Mouse (Mus musculus): ENCODE data around the gene Uevld. TPM values are rescaled to one million over a fixed set of nuclear protein-coding genes. Genes with fewer than 3 reads are reported as not detected.

Gene Uevld
- polyA plus RNA-seq (2016; fragmentation: Nextera tagmentation; extraction: Ambion mirVana) = 8.9 and 9.5 TPM in 2 replicates

- Histone ChIP-seq H3K4me1 (peaks cover 19% of the 10 kb centered on the region), H3K27ac (no peak within 1 kb of the TSS), H3K36me3 (peaks cover 21% of the 10 kb centered on the region), H3K4me3 (peak within 1 kb of the TSS; percentile 70), H3K9ac (peak within 1 kb of the TSS; percentile 86), H3K9me3 (replicated peaks) (no peaks in the 10 kb centered on the region), H3K27me3 (peaks cover 10% of the 10 kb centered on the region), H3K4me2 (replicated peaks) (peak within 1 kb of the TSS; percentile 82)
- WGBS = under 1% methylated on average over 51 of the region's 51 CpGs
- ATAC-seq (ENCODE audit: low FRiP score) = peak; percentile 93
Observed at GRCm38 (mm10) chr7:46957831-46958691, at the start of gene Uevld. TSS of gene Uevld (minus strand) at chr7:46958527.

- peak overlapping the region; percentile 89 for H3K4me2 ChIP-seq (replicated peaks)
- no peaks in the 10 kb centered on the region for H3K27me3 ChIP-seq
- H3K9me3 ChIP-seq (replicated peaks) = no peaks in the 10 kb centered on the region
- WGBS = under 1% methylated on average over 25 of the region's 25 CpGs
- peak overlapping the region; percentile 88 for H3K27ac ChIP-seq
- H3K36me3 ChIP-seq = no peaks in the 10 kb centered on the region
- ATAC-seq (ENCODE audit: low FRiP score) = peak; percentile 71
- peak overlapping the region; percentile 66 for H3K4me3 ChIP-seq
- peaks cover 36% of the 10 kb centered on the region for H3K4me1 ChIP-seq
- H3K9ac ChIP-seq = peak overlapping the region; percentile 76
Observed at GRCm38 (mm10) chr7:47007818-47008167, 49.5 kb upstream of the Uevld start.

GRCm38 (mm10) chr7:47007109-47007780, 48.9 kb upstream of the Uevld start:
- 23% methylated on average over 21 of the region's 21 CpGs for whole genome bisulfite sequencing
- ATAC-seq (ENCODE audit: low FRiP score) = no peak
- Histone ChIP-seq H3K4me2 (replicated peaks) (peak overlapping the region; percentile 89), H3K9ac (peak overlapping the region; percentile 76), H3K27me3 (no peaks in the 10 kb centered on the region), H3K4me3 (peak overlapping the region; percentile 66), H3K27ac (peak overlapping the region; percentile 88), H3K9me3 (replicated peaks) (no peaks in the 10 kb centered on the region), H3K4me1 (peaks cover 40% of the 10 kb centered on the region), H3K36me3 (no peaks in the 10 kb centered on the region)

- Histone ChIP-seq H3K4me1 (peaks cover 41% of the 10 kb centered on the region), H3K9me3 (replicated peaks) (no peaks in the 10 kb centered on the region), H3K4me2 (replicated peaks) (no peak overlapping the region), H3K27ac (peak overlapping the region; percentile 40; the same call in 1 of the 2 replicates), H3K9ac (peak overlapping the region; percentile 27; the same call in 1 of the 2 replicates), H3K36me3 (peaks cover 7% of the 10 kb centered on the region; the same call in 1 of the 2 replicates), H3K27me3 (no peaks in the 10 kb centered on the region), H3K4me3 (no peak overlapping the region)
- no peak for ATAC-seq (ENCODE audit: low FRiP score)
- 28% methylated on average over 3 of the region's 3 CpGs for WGBS
Observed at GRCm38 (mm10) chr7:47003411-47004115, 45.2 kb upstream of the Uevld start.

- Histone ChIP-seq H3K4me3 (no peak overlapping the region), H3K36me3 (peaks cover 23% of the 10 kb centered on the region), H3K27ac (no peak overlapping the region), H3K9me3 (replicated peaks) (no peaks in the 10 kb centered on the region), H3K9ac (no peak overlapping the region), H3K27me3 (no peaks in the 10 kb centered on the region), H3K4me2 (replicated peaks) (no peak overlapping the region), H3K4me1 (peaks cover 35% of the 10 kb centered on the region)
- 68% methylated on average over 4 of the region's 4 CpGs for WGBS
- no peak for ATAC-seq (ENCODE audit: low FRiP score)
Observed at GRCm38 (mm10) chr7:47001900-47002275, 43.6 kb upstream of the Uevld start.

GRCm38 (mm10) chr7:47001125-47001899, 43.0 kb upstream of the Uevld start:
- Histone ChIP-seq H3K9ac (no peak overlapping the region), H3K4me3 (no peak overlapping the region), H3K4me1 (peaks cover 32% of the 10 kb centered on the region), H3K4me2 (replicated peaks) (no peak overlapping the region), H3K36me3 (peaks cover 25% of the 10 kb centered on the region), H3K27me3 (no peaks in the 10 kb centered on the region), H3K9me3 (replicated peaks) (no peaks in the 10 kb centered on the region), H3K27ac (no peak overlapping the region)
- WGBS = 83% methylated on average over 5 of the region's 5 CpGs
- no peak for ATAC-seq (ENCODE audit: low FRiP score)

- Histone ChIP-seq H3K9ac (no peak overlapping the region), H3K27ac (no peak overlapping the region), H3K4me2 (replicated peaks) (no peak overlapping the region), H3K4me3 (no peak overlapping the region), H3K4me1 (peaks cover 32% of the 10 kb centered on the region), H3K36me3 (peaks cover 32% of the 10 kb centered on the region), H3K9me3 (replicated peaks) (no peaks in the 10 kb centered on the region), H3K27me3 (no peaks in the 10 kb centered on the region)
- ATAC-seq (ENCODE audit: low FRiP score) = peak; percentile 71; the same call in 1 of the 2 replicates
- 51% methylated on average over 3 of the region's 3 CpGs for WGBS
Observed at GRCm38 (mm10) chr7:47000644-47000983, 42.3 kb upstream of the Uevld start.

- Histone ChIP-seq H3K27me3 (no peaks in the 10 kb centered on the region), H3K4me2 (replicated peaks) (no peak overlapping the region), H3K36me3 (peaks cover 37% of the 10 kb centered on the region), H3K4me1 (peaks cover 32% of the 10 kb centered on the region), H3K9ac (0 out of 2 replicates have a peak overlapping the region, but pooled peaks have one; percentile 18), H3K4me3 (no peak overlapping the region), H3K27ac (no peak overlapping the region), H3K9me3 (replicated peaks) (no peaks in the 10 kb centered on the region)
- ATAC-seq (ENCODE audit: low FRiP score) = peak; percentile 13; the same call in 1 of the 2 replicates
- WGBS = 79% methylated on average over 8 of the region's 8 CpGs
Observed at GRCm38 (mm10) chr7:46999983-47000643, 41.8 kb upstream of the Uevld start.

- Histone ChIP-seq H3K36me3 (peaks cover 47% of the 10 kb centered on the region), H3K27me3 (no peaks in the 10 kb centered on the region), H3K9me3 (replicated peaks) (no peaks in the 10 kb centered on the region), H3K4me3 (no peak overlapping the region), H3K27ac (no peak overlapping the region), H3K4me2 (replicated peaks) (no peak overlapping the region), H3K9ac (no peak overlapping the region), H3K4me1 (peaks cover 27% of the 10 kb centered on the region)
- WGBS = 97% methylated on average over 2 of the region's 2 CpGs
- no peak for ATAC-seq (ENCODE audit: low FRiP score)
Observed at GRCm38 (mm10) chr7:46998942-46999341, 40.6 kb upstream of the Uevld start.

GRCm38 (mm10) chr7:46997644-46998395, 39.5 kb upstream of the Uevld start:
- Histone ChIP-seq H3K36me3 (peaks cover 57% of the 10 kb centered on the region), H3K9ac (no peak overlapping the region), H3K4me3 (no peak overlapping the region), H3K27ac (no peak overlapping the region), H3K4me1 (peaks cover 17% of the 10 kb centered on the region), H3K9me3 (replicated peaks) (no peaks in the 10 kb centered on the region), H3K4me2 (replicated peaks) (no peak overlapping the region), H3K27me3 (no peaks in the 10 kb centered on the region)
- ATAC-seq (ENCODE audit: low FRiP score) = no peak
- WGBS = 89% methylated on average over 21 of the region's 21 CpGs

GRCm38 (mm10) chr7:46997008-46997407, 38.7 kb upstream of the Uevld start:
- ATAC-seq (ENCODE audit: low FRiP score) = no peak
- H3K4me3 ChIP-seq = no peak overlapping the region
- no peaks in the 10 kb centered on the region for H3K9me3 ChIP-seq (replicated peaks)
- no peaks in the 10 kb centered on the region for H3K27me3 ChIP-seq
- H3K4me1 ChIP-seq = peaks cover 11% of the 10 kb centered on the region
- H3K36me3 ChIP-seq = peaks cover 59% of the 10 kb centered on the region
- no peak overlapping the region for H3K4me2 ChIP-seq (replicated peaks)
- no peak overlapping the region for H3K27ac ChIP-seq
- no peak overlapping the region for H3K9ac ChIP-seq
- 92% methylated on average over 4 of the region's 4 CpGs for WGBS
